ENCODE assay signal across 8 mouse cellular contexts in the genomic region with DNA sequence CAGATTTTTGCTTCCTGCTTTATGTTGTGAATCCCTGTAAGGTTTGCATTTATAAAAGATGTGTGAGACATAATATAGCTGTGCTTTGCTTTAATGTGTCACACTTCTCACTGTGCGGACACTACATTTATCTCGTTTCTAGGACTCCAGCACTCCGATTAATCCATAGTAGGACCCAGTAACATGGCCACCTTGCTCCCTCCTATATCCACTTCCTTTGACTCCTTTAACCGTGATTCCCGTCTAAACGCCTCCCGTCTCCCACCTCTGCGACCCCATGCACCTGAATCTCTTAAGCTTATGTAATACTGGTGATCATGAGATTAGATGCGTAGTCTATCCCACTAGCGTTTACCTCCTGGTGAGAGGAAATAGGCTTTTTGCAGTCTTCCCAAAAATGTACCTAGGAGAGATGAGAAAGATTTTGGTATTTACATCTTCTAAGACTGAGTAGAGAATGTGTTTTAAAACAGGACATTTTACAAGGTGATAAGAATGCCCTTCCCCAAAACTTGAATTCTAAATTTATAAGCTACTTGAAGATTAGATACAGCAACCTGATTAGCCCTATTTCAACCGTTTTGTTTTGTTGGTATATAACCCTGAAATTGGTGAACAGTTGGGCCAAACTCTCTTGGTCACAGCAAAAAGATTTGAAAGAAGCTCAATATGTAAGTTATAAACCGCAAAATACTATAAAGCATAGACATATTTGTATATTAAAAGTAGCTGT. TPM values are rescaled to one million over a fixed set of nuclear protein-coding genes. Genes with fewer than 3 reads are reported as not detected.
DNase-seq lines count a peak whose midpoint lies in the region; ATAC-seq and TF ChIP-seq lines count a peak whose summit lies in the region.

No protein-coding gene starts in this region.

- 0 out of 2 replicates have a peak, but pooled peaks cover 2% of the 10 kb centered on the region for H3K36me3 ChIP-seq in hindbrain, embryonic 16.5 days (ENCODE audit: control insufficient read depth, insufficient read depth, low read length)
- peaks cover 9% of the 10 kb centered on the region for H3K36me3 ChIP-seq in midbrain, postnatal 0 days (ENCODE audit: insufficient read depth, low read length)

- no peak for TF ChIP-seq POLR2A in lung, adult 2 months (IDR thresholded peaks at IDR 0.05; ENCODE audit: borderline replicate concordance, extremely low read depth, low read depth, low read length)

- no peak for DNase-seq in lung, adult 2 months
- DNase-seq in lung, postnatal 10 days: no peak
- DNase-seq in midbrain, postnatal 0 days (ENCODE audit: low spot score): no peak
- DNase-seq in layer of hippocampus, postnatal 25 days (ENCODE audit: extremely low spot score in 1 of 2, low spot score in 1 of 2): no peak
- DNase-seq in layer of hippocampus, adult 9-11 months: no peak

- H3K4me3 ChIP-seq in lung, adult 2 months (replicated peaks; ENCODE audit: extremely low read depth, low read depth, low read length): peak overlapping the region; percentile 92
- H3K4me3 ChIP-seq in brown adipose tissue, adult 24 weeks (ENCODE audit: insufficient read depth, low read depth, low read length): peak overlapping the region; percentile 69
- peak overlapping the region; percentile 83 for H3K4me3 ChIP-seq in hindbrain, embryonic 16.5 days (ENCODE audit: low read length)
- H3K4me3 ChIP-seq in midbrain, postnatal 0 days (ENCODE audit: low read depth, low read length): peak overlapping the region; percentile 94

- peak overlapping the region; percentile 89 for H3K27ac ChIP-seq in brown adipose tissue, adult 24 weeks (replicated peaks; ENCODE audit: low read depth, low read length)
- peak overlapping the region; percentile 94 for H3K27ac ChIP-seq in hindbrain, embryonic 16.5 days (ENCODE audit: low read depth, low read length)
- peak overlapping the region; percentile 80 for H3K27ac ChIP-seq in midbrain, postnatal 0 days (ENCODE audit: low read depth, low read length)

- H3K4me1 ChIP-seq in lung, adult 2 months (ENCODE audit: control insufficient read depth, insufficient read depth, low read length): peaks cover 15% of the 10 kb centered on the region
- H3K4me1 ChIP-seq in brown adipose tissue, adult 24 weeks (ENCODE audit: control insufficient read depth, insufficient read depth, insufficient read length, low read length): peaks cover 16% of the 10 kb centered on the region
- peaks cover 24% of the 10 kb centered on the region for H3K4me1 ChIP-seq in hindbrain, embryonic 16.5 days (ENCODE audit: control insufficient read depth, insufficient read depth, low read depth, low read length)
- peaks cover 7% of the 10 kb centered on the region; the same call in 1 of the 2 replicates for H3K4me1 ChIP-seq in midbrain, postnatal 0 days (ENCODE audit: insufficient read depth, low read length)

- WGBS in lung, adult 2 months: 12% methylated on average over 12 of the region's 12 CpGs
- 12% methylated on average over 12 of the region's 12 CpGs for WGBS in hindbrain, embryonic 16.5 days
- 9% methylated on average over 12 of the region's 12 CpGs for WGBS in midbrain, postnatal 0 days

- no peak for TF ChIP-seq CTCF in lung, adult 2 months (IDR thresholded peaks at IDR 0.05; ENCODE audit: insufficient read depth, low read length)
- no peak for TF ChIP-seq CTCF in midbrain, postnatal 0 days (IDR thresholded peaks at IDR 0.05)

- peak overlapping the region; percentile 86 for H3K9ac ChIP-seq in hindbrain, embryonic 16.5 days (ENCODE audit: low read depth, low read length)
- H3K9ac ChIP-seq in midbrain, postnatal 0 days (replicated peaks; ENCODE audit: low read length, poor library complexity, severe bottlenecking): peak overlapping the region; percentile 65

- no peaks in the 10 kb centered on the region for H3K27me3 ChIP-seq in hindbrain, embryonic 16.5 days (replicated peaks; ENCODE audit: control insufficient read depth, insufficient read depth, low read length)
- H3K27me3 ChIP-seq in midbrain, postnatal 0 days (ENCODE audit: insufficient read depth, low read length): no peaks in the 10 kb centered on the region

- ATAC-seq in hindbrain, embryonic 16.5 days: no peak
- no peak for ATAC-seq in midbrain, postnatal 0 days (ENCODE audit: low FRiP score)
- no peak for ATAC-seq in inflammation-experienced regulatory T-cells, adult 6 months

- no peaks in the 10 kb centered on the region for H3K9me3 ChIP-seq in hindbrain, embryonic 16.5 days (ENCODE audit: control insufficient read depth, low read length)
- no peaks in the 10 kb centered on the region for H3K9me3 ChIP-seq in midbrain, postnatal 0 days (ENCODE audit: low read length)

- peak overlapping the region; percentile 63 for H3K4me2 ChIP-seq in hindbrain, embryonic 16.5 days (ENCODE audit: low read length)
- H3K4me2 ChIP-seq in midbrain, postnatal 0 days (ENCODE audit: low read depth, low read length, poor library complexity, severe bottlenecking): peak overlapping the region; percentile 64

RNA-seq across cellular contexts. Expression of gene Rbm15, which starts 0.9 kb away (rescaled TPM):
- polyA plus RNA-seq in lung, adult 2 months (2012; rRNA removed): 5.4 and 6.0 TPM in 2 replicates
- polyA plus RNA-seq in brown adipose tissue, adult 24 weeks (2012; ENCODE audit: insufficient read depth, insufficient read length, missing spikeins): 7.2 and 8.9 TPM in 2 replicates
- polyA plus RNA-seq in hindbrain, embryonic 16.5 days (2015; fragmentation: Nextera tagmentation; extraction: Ambion mirVana): 5.3 and 6.5 TPM in 2 replicates
- total RNA-seq in midbrain, postnatal 0 days (2014; rRNA removed): 17.2 and 23.4 TPM in 2 replicates
- 4.9 and 5.7 TPM in 2 replicates for polyA plus RNA-seq in midbrain, postnatal 0 days (2015; fragmentation: Nextera tagmentation; extraction: Ambion mirVana)
- total RNA-seq in layer of hippocampus, postnatal 25 days (2021): 10 to 100 TPM; 24.9 to 27.6 TPM
- polyA plus RNA-seq in inflammation-experienced regulatory T-cells, adult 6 months (2017; shearing (Covaris generic)): 10 to 100 TPM; 14.5 to 20.3 (median 18.8) TPM

RNA-seq across cellular contexts. Expression of gene Slc16a4, which starts 43.3 kb away (rescaled TPM):
- polyA plus RNA-seq in lung, adult 2 months (2012; rRNA removed): 0.19 and 0.44 TPM in 2 replicates
- polyA plus RNA-seq in brown adipose tissue, adult 24 weeks (2012; ENCODE audit: insufficient read depth, insufficient read length, missing spikeins): 0.83 TPM in 1 of 2 replicates, not detected in the other
- 3.0 and 3.1 TPM in 2 replicates for polyA plus RNA-seq in hindbrain, embryonic 16.5 days (2015; fragmentation: Nextera tagmentation; extraction: Ambion mirVana)
- total RNA-seq in midbrain, postnatal 0 days (2014; rRNA removed): 1.4 and 1.5 TPM in 2 replicates
- 2.0 and 2.4 TPM in 2 replicates for polyA plus RNA-seq in midbrain, postnatal 0 days (2015; fragmentation: Nextera tagmentation; extraction: Ambion mirVana)
- total RNA-seq in layer of hippocampus, postnatal 25 days (2021): 1 to 10 TPM; 1.0 to 1.9 TPM
- polyA plus RNA-seq in inflammation-experienced regulatory T-cells, adult 6 months (2017; shearing (Covaris generic)): 1 to 10 TPM; 1.5 to 1.9 (median 1.6) TPM

RNA-seq across cellular contexts. Expression of gene Lamtor5, which starts 55.7 kb away (rescaled TPM):
- polyA plus RNA-seq in lung, adult 2 months (2012; rRNA removed): 85.9 and 111 TPM in 2 replicates
- 146 and 167 TPM in 2 replicates for polyA plus RNA-seq in brown adipose tissue, adult 24 weeks (2012; ENCODE audit: insufficient read depth, insufficient read length, missing spikeins)
- polyA plus RNA-seq in hindbrain, embryonic 16.5 days (2015; fragmentation: Nextera tagmentation; extraction: Ambion mirVana): 180 and 182 TPM in 2 replicates
- 66.7 and 69.9 TPM in 2 replicates for total RNA-seq in midbrain, postnatal 0 days (2014; rRNA removed)
- 153 and 173 TPM in 2 replicates for polyA plus RNA-seq in midbrain, postnatal 0 days (2015; fragmentation: Nextera tagmentation; extraction: Ambion mirVana)
- 10 to 100 TPM; 54.9 to 69.3 TPM for total RNA-seq in layer of hippocampus, postnatal 25 days (2021)
- 100 to 1,000 TPM; 181 to 254 (median 184) TPM for polyA plus RNA-seq in inflammation-experienced regulatory T-cells, adult 6 months (2017; shearing (Covaris generic))
